Mouse (Mus musculus): ENCODE measurements around the gene Olfr1100.

Gene Olfr1100

DNA sequence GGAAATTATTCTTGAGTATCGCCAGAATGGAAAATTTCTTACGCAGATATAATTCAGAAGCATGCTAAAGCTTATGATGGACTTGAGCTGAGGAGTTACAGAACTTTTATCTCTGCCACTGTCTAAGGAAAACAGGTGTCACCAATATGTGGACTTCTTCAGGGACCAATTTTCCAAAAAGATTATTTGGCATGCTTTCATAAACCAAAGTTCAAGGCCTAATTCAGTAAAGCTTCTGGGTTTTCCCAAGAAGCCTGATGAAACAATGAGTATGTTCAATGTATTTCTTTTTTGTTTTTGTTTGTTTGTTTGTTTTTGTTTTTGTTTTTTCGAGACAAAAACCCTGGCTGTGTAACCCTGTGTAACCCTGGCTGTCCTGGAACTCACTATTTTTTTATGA lies at the start of gene Olfr1100:
Olfr1100 (minus strand) TSS at position 101 of the 400 bp plus-strand sequence.
- no peak for DNase-seq

- no peak for DNase-seq
These were observed 47.2 kb upstream of the Olfr1100 start, which contains the start of gene Olfr1104 for GRCm38 (mm10) chr2:87026980-87027379. Gene Olfr1104 (minus strand): TSS chr2:87027080.

DNA sequence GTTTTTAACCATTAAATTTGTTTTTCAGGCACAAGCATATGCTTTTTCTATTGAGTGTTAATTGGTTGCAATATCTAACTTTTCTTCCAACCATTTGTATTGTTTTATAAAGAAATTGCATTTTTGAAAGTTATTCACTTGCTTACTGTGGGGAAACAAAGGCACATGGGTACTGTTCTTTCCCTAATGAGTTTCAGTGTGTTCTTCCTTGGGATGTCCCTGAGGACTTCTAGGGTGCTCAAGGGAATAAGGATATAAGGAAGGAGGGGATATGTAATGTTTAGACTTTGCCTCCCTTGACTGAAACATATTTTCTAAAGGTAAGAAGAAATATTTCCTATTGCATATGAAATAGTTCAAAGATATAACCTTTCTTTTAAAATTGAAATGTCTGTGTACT lies 18.3 kb upstream of the Olfr1100 start, which contains the start of gene Olfr1102:
Olfr1102 (plus strand) TSS at position 301 of the 400 bp plus-strand sequence.
- DNase-seq, result no peak

- no peak for DNase-seq
These were observed 11.4 kb upstream of the Olfr1100 start, which contains the start of gene Olfr1101 for GRCm38 (mm10) chr2:86991121-86991520. Gene Olfr1101 (minus strand): TSS chr2:86991221.

DNA sequence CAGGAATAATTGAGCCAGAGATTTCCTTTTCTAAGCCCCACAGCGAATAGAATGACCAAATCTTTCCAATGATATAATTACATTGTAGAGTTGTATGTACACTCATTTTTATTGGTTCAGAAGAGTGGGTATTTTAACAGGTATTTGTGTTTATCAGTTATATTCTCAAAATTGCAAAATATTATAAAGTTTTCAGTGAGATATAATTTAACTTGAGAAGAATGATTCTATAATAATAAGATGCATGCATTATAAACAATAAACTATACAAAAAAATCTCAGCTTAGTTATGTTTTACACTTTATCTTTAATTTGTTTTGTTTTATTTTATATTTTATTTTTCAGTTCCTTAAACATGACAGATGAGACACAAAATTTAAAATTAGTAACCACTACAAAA lies 19.2 kb downstream of the Olfr1100 start, which contains the start of gene Olfr1099:
Olfr1099 (minus strand) TSS at position 101 of the 400 bp plus-strand sequence.
- no peak for DNase-seq

DNA sequence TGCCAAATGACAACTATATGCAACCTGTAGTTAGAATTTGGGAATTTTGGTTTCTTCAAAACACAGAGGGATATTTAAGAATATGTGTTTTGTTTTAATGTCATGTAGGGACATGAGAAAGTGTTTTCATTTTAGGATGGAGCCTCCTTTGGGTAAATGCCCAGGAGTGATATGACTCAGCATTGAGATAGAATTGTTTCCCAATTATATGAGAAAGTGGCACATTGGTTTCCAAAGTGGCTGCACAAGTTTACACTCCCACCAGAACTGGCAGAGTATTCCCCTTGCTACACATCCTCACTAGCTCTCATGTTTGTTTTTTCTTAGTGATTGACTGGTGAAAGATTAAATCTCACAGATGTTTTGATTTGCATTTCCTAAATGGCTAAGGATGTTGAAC lies 53.2 kb downstream of the Olfr1100 start:
- DNase-seq, result no peak

All from cerebellum, postnatal 14 days (tissue).